In genomic region chr2:127006634-127007370, GRCm38 (mm10) we compare ENCODE assay signal across 8 mouse cellular contexts. TPM values are rescaled to one million over a fixed set of nuclear protein-coding genes. Genes with fewer than 3 reads are reported as not detected.
DNase-seq lines count a peak whose midpoint lies in the region; ATAC-seq and TF ChIP-seq lines count a peak whose summit lies in the region.

No protein-coding gene starts in this region.

- H3K9ac ChIP-seq in hindbrain, postnatal 0 days (replicated peaks; ENCODE audit: low read length): no peak overlapping the region
- no peak overlapping the region for H3K9ac ChIP-seq in limb, embryonic 14.5 days (ENCODE audit: low read depth, low read length, severe bottlenecking)
- H3K9ac ChIP-seq in midbrain, embryonic 14.5 days (replicated peaks; ENCODE audit: low read length): no peak overlapping the region

- peak; percentile 73 for TF ChIP-seq CTCF in gastrocnemius, adult 2 months (IDR thresholded peaks at IDR 0.05)
- TF ChIP-seq CTCF in hindbrain, postnatal 0 days (IDR thresholded peaks at IDR 0.05; ENCODE audit: low read depth): peak; percentile 68

- ATAC-seq in hindbrain, postnatal 0 days: no peak
- ATAC-seq in limb, embryonic 14.5 days (ENCODE audit: low FRiP score, low read depth): no peak
- no peak for ATAC-seq in midbrain, embryonic 14.5 days (ENCODE audit: low FRiP score, low TSS enrichment)

- 0 out of 2 replicates have a peak, but pooled peaks cover 3% of the 10 kb centered on the region for H3K4me1 ChIP-seq in hindbrain, postnatal 0 days (ENCODE audit: insufficient read depth, low read length)
- peaks cover 7% of the 10 kb centered on the region; the same call in 1 of the 2 replicates for H3K4me1 ChIP-seq in limb, embryonic 14.5 days (ENCODE audit: control insufficient read depth, insufficient read depth, low read length)
- H3K4me1 ChIP-seq in midbrain, embryonic 14.5 days (ENCODE audit: control insufficient read depth, insufficient read depth, low read length): peaks cover 7% of the 10 kb centered on the region

- no peak for TF ChIP-seq POLR2A in limb, embryonic 14.5 days (IDR thresholded peaks at IDR 0.05; ENCODE audit: borderline replicate concordance, extremely low read depth, insufficient read depth, insufficient read length)

- peak overlapping the region; percentile 69 for H3K4me3 ChIP-seq in gastrocnemius, adult 2 months
- 0 out of 2 replicates have a peak overlapping the region, but pooled peaks have one; percentile 7 for H3K4me3 ChIP-seq in hindbrain, postnatal 0 days (ENCODE audit: low read length)
- 0 out of 2 replicates have a peak overlapping the region, but pooled peaks have one; percentile 10 for H3K4me3 ChIP-seq in limb, embryonic 14.5 days (replicated peaks; ENCODE audit: low read length)
- no peak overlapping the region for H3K4me3 ChIP-seq in midbrain, embryonic 14.5 days (replicated peaks; ENCODE audit: low read depth, low read length)

- intact Hi-C loops in gastrocnemius, adult 2 months (cut with DNase I): loop anchor here (5.0 kb wide), 2 partner anchors 225 to 415 kb away; partner anchors contain the start of gene Usp50

- DNase-seq in right cerebral cortex, adult 2 months (ENCODE audit: low spot score in 2 of 2): peak; percentile 19 to 39
- no peak for DNase-seq in right cerebral cortex, postnatal 36 days (ENCODE audit: low spot score in 2 of 2)
- DNase-seq in c-Kit-positive CD71-positive TER-119-positive erythroid progenitor cells, embryonic 14.5 days (ENCODE audit: low spot score): peak; percentile 61
- DNase-seq in gastrocnemius, adult 2 months: peak; percentile 53
- peak; percentile 72 for DNase-seq in hindbrain, postnatal 0 days (ENCODE audit: low spot score)
- peak; percentile 71 for DNase-seq in limb, embryonic 14.5 days (ENCODE audit: low spot score)
- peak; percentile 71 for DNase-seq in midbrain, embryonic 14.5 days
- peak; percentile 78 for DNase-seq in testis, postnatal 10 days (ENCODE audit: low spot score)

- no peaks in the 10 kb centered on the region for H3K27me3 ChIP-seq in hindbrain, postnatal 0 days (ENCODE audit: insufficient read depth, low read length)
- H3K27me3 ChIP-seq in limb, embryonic 14.5 days (ENCODE audit: control insufficient read depth, insufficient read depth, low read length): no peaks in the 10 kb centered on the region
- H3K27me3 ChIP-seq in midbrain, embryonic 14.5 days (ENCODE audit: control insufficient read depth, insufficient read depth, low read length): no peaks in the 10 kb centered on the region

- peak overlapping the region; percentile 89 for H3K27ac ChIP-seq in gastrocnemius, adult 2 months
- H3K27ac ChIP-seq in hindbrain, postnatal 0 days: no peak overlapping the region
- no peak overlapping the region for H3K27ac ChIP-seq in limb, embryonic 14.5 days (replicated peaks; ENCODE audit: low read depth, low read length)
- H3K27ac ChIP-seq in midbrain, embryonic 14.5 days (replicated peaks; ENCODE audit: low read depth, low read length): no peak overlapping the region

- 40% methylated on average over 12 of the region's 12 CpGs for WGBS in hindbrain, postnatal 0 days
- WGBS in limb, embryonic 14.5 days: 43% methylated on average over 12 of the region's 12 CpGs
- WGBS in midbrain, embryonic 14.5 days: 39% methylated on average over 12 of the region's 12 CpGs

- no peaks in the 10 kb centered on the region for H3K9me3 ChIP-seq in hindbrain, postnatal 0 days (ENCODE audit: low read length)
- H3K9me3 ChIP-seq in limb, embryonic 14.5 days (ENCODE audit: control insufficient read depth, low read length): no peaks in the 10 kb centered on the region
- H3K9me3 ChIP-seq in midbrain, embryonic 14.5 days (ENCODE audit: control insufficient read depth, low read length): no peaks in the 10 kb centered on the region

- H3K36me3 ChIP-seq in hindbrain, postnatal 0 days (ENCODE audit: insufficient read depth, low read length): peaks cover 4% of the 10 kb centered on the region; the same call in 1 of the 2 replicates
- peaks cover 10% of the 10 kb centered on the region for H3K36me3 ChIP-seq in limb, embryonic 14.5 days (ENCODE audit: control insufficient read depth, insufficient read depth, low read length)
- H3K36me3 ChIP-seq in midbrain, embryonic 14.5 days (ENCODE audit: control insufficient read depth, insufficient read depth, low read length): peaks cover 9% of the 10 kb centered on the region

- H3K4me2 ChIP-seq in hindbrain, postnatal 0 days (ENCODE audit: low read depth, low read length): 0 out of 2 replicates have a peak overlapping the region, but pooled peaks have one; percentile 24
- H3K4me2 ChIP-seq in limb, embryonic 14.5 days (replicated peaks; ENCODE audit: low read depth, low read length, severe bottlenecking): peak overlapping the region; percentile 29; the same call in 1 of the 2 replicates
- H3K4me2 ChIP-seq in midbrain, embryonic 14.5 days (ENCODE audit: low read length): no peak overlapping the region; the same call in 1 of the 2 replicates

RNA-seq across cellular contexts. Expression of gene Ap4e1, which starts 1.7 kb away (rescaled TPM):
- 1 to 10 TPM; 8.3 to 9.1 TPM for total RNA-seq in gastrocnemius, adult 2 months (2021)
- 9.5 and 10.1 TPM in 2 replicates for total RNA-seq in hindbrain, postnatal 0 days (2014; rRNA removed)
- 5.9 and 7.4 TPM in 2 replicates for polyA plus RNA-seq in hindbrain, postnatal 0 days (2015; fragmentation: Nextera tagmentation; extraction: Ambion mirVana)
- polyA plus RNA-seq in limb, embryonic 14.5 days (2012; rRNA removed): 10.6 and 12.1 TPM in 2 replicates
- 8.9 and 9.5 TPM in 2 replicates for polyA plus RNA-seq in limb, embryonic 14.5 days (2014; fragmentation: Nextera tagmentation; extraction: Ambion mirVana)
- polyA plus RNA-seq in midbrain, embryonic 14.5 days (2014; fragmentation: Nextera tagmentation; extraction: Ambion mirVana): 7.7 and 12.3 TPM in 2 replicates

Comparison
In these comparisons a context has a peak if more than half of its experiments do, and no peak if none do; other contexts are left out.
1. DNase-seq: peak in right cerebral cortex, adult 2 months (2 of 2), c-Kit-positive CD71-positive TER-119-positive erythroid progenitor cells, embryonic 14.5 days (single experiment), gastrocnemius, adult 2 months (single experiment), hindbrain, postnatal 0 days (single experiment), limb, embryonic 14.5 days (single experiment), midbrain, embryonic 14.5 days (single experiment) and testis, postnatal 10 days (single experiment); none in right cerebral cortex, postnatal 36 days (0 of 2).